Mouse (Mus musculus): ENCODE data around the gene Mcm2.

- TF ChIP-seq CTCF (IDR thresholded peaks at IDR 0.05; ENCODE audit: control insufficient read depth, insufficient read depth, insufficient replicate concordance, low read depth, low read length) = no peak
- no peak for TF ChIP-seq POLR2A (IDR thresholded peaks at IDR 0.05; ENCODE audit: control insufficient read depth, low read depth, low read length)
Measured at GRCm38 (mm10) chr6:88947771-88948170, 49.2 kb upstream of the Mcm2 start.

All from testis, adult 2 months (tissue).